Mouse (Mus musculus) ES-Bruce4 (cell line): ENCODE measurements around the gene Erc2. TPM values are rescaled to one million over a fixed set of nuclear protein-coding genes. Genes with fewer than 3 reads are reported as not detected.

ENCODE experiments used
- H3K27ac ChIP-seq: 2 replicates; pipeline ENCODE4 v1.5.1; 2012; ENCODE audit warnings: low read length, inconsistent platforms; ENCODE audit not compliant: insufficient read depth
- H3K27me3 ChIP-seq: 2 replicates; pipeline ENCODE4 v1.6.1; 2012; ENCODE audit warnings: mild to moderate bottlenecking, low read length, inconsistent platforms; ENCODE audit not compliant: control insufficient read depth, poor library complexity, insufficient read depth, severe bottlenecking
- H3K36me3 ChIP-seq: 2 replicates; pipeline ENCODE4 v1.6.1; 2012; ENCODE audit warnings: inconsistent platforms, mild to moderate bottlenecking, low read length, moderate library complexity; ENCODE audit not compliant: control insufficient read depth, poor library complexity, insufficient read depth, severe bottlenecking
- H3K4me1 ChIP-seq: one replicate; pipeline ENCODE4 v1.8.1; 2011; ENCODE audit warnings: low read length; ENCODE audit not compliant: control insufficient read depth, insufficient read depth
- H3K4me3 ChIP-seq: 2 replicates; pipeline ENCODE4 v1.5.1; 2011; ENCODE audit warnings: low read depth, mild to moderate bottlenecking, low read length
- H3K9ac ChIP-seq: 2 replicates; pipeline ENCODE4 v1.6.1; 2012; ENCODE audit warnings: low read depth, mild to moderate bottlenecking, inconsistent platforms; ENCODE audit not compliant: poor library complexity, severe bottlenecking
- H3K9me3 ChIP-seq: replicated peaks from 2 replicates; pipeline ENCODE4 v1.6.1; 2012; ENCODE audit warnings: mild to moderate bottlenecking, low read length, inconsistent platforms; ENCODE audit not compliant: control insufficient read depth, poor library complexity, insufficient read depth, severe bottlenecking
- CTCF ChIP-seq: IDR thresholded peaks from one replicate; pipeline ENCODE4 v1.8.1; 2011; ENCODE audit warnings: low read depth, low read length
- EP300 ChIP-seq: IDR thresholded peaks from 2 replicates; pipeline ENCODE4 v1.6.1; 2011; ENCODE audit warnings: low read depth, low read length; ENCODE audit not compliant: insufficient read depth
- POLR2A ChIP-seq: IDR thresholded peaks from one replicate; pipeline ENCODE4 v1.8.1; 2011; ENCODE audit warnings: low read length; ENCODE audit not compliant: insufficient read depth
- polyA plus RNA-seq: library from polyadenylated mRNA; stranded (reverse); fragments of >200 nt; gene quantifications from 2 replicates; pipeline ENCODE4 v1.2.4, GENCODE M21; 2011; ENCODE audit warnings: low read depth; ENCODE audit not compliant: missing spikeins, insufficient read depth, insufficient read length

Gene Erc2
- polyA plus RNA-seq, 1 experiment = 10.0 TPM

DNA sequence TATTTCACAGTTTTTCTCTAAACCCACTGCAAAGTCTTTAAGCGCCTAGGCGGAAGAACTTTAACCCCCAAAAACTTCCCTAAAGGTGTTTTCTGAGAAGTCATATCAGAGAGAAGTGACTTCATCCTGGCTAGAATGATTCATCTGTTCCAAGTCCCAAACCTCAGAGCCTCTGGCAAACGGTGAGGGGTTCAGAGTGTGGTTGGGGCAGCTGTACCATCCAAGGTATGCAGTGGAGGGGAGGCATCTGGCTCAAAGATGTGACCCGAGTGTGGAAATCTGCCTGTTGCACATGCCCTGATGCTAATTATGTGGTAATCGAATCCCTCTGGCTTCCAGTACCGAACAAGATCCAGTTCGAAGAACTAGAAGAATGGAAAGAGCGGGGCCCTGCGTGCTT, 137.8 kb downstream of the Erc2 start:
- TF ChIP-seq EP300 = no peak
- no peak for TF ChIP-seq POLR2A
- no peak for TF ChIP-seq CTCF
- Histone ChIP-seq H3K9me3 (no peaks in the 10 kb centered on the region), H3K27me3 (no peaks in the 10 kb centered on the region)

DNA sequence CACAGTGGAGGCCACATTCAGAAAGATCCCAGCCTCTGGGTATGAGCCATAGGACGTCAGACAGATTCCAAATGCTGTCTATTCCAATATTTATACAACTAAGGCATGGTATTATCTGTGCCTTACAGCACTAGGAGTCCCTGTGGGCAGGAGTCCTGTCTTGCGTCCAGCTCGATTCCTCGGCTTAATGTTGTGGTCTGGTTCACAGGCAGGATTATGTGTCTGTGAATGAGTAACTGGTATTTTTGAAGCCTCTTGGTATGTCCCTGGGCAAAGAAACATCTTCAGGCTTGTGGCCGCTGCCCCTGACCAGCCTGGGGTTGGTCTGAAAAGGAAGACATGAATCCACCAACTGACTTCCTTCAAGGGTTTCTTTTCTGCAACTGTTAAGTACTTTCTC, 153.1 kb downstream of the Erc2 start:
- TF ChIP-seq POLR2A (no peak), CTCF (no peak), EP300 (no peak)
- Histone ChIP-seq H3K4me1 (no peaks in the 10 kb centered on the region), H3K36me3 (no peaks in the 10 kb centered on the region), H3K9ac (no peak overlapping the region), H3K27ac (no peak overlapping the region), H3K4me3 (no peak overlapping the region), H3K27me3 (no peaks in the 10 kb centered on the region), H3K9me3 (0 out of 2 replicates have a peak, but pooled peaks cover 5% of the 10 kb centered on the region)

More for the DNA sequence above, 137.8 kb downstream of the Erc2 start:
- Histone ChIP-seq H3K27ac (no peak overlapping the region), H3K4me3 (no peak overlapping the region), H3K36me3 (no peaks in the 10 kb centered on the region), H3K9ac (no peak overlapping the region), H3K4me1 (no peaks in the 10 kb centered on the region)

DNA sequence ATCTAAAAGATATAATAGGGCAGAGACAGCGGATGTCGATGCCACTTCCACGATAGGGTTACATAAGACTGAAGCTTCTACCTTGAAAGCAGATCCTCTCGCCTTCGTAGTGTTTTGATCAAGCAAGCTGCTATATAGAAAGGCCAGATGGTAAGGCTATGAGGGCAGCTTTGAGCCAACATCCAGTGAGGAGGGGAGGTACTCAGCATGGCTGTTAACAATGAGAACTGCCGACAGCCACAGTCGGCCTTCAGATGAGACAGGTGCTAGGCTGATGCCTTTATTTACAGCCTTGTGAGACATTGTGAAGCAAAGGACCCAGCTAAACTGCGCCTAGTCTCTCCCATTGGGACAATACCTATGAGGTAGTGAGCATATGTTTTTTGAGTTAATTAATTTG, 156.3 kb downstream of the Erc2 start:
- Histone ChIP-seq H3K27me3 (no peaks in the 10 kb centered on the region), H3K4me1 (no peaks in the 10 kb centered on the region), H3K36me3 (no peaks in the 10 kb centered on the region), H3K9me3 (0 out of 2 replicates have a peak, but pooled peaks cover 5% of the 10 kb centered on the region), H3K27ac (no peak overlapping the region), H3K9ac (no peak overlapping the region), H3K4me3 (no peak overlapping the region)
- no peak for TF ChIP-seq CTCF
- no peak for TF ChIP-seq EP300
- no peak for TF ChIP-seq POLR2A

DNA sequence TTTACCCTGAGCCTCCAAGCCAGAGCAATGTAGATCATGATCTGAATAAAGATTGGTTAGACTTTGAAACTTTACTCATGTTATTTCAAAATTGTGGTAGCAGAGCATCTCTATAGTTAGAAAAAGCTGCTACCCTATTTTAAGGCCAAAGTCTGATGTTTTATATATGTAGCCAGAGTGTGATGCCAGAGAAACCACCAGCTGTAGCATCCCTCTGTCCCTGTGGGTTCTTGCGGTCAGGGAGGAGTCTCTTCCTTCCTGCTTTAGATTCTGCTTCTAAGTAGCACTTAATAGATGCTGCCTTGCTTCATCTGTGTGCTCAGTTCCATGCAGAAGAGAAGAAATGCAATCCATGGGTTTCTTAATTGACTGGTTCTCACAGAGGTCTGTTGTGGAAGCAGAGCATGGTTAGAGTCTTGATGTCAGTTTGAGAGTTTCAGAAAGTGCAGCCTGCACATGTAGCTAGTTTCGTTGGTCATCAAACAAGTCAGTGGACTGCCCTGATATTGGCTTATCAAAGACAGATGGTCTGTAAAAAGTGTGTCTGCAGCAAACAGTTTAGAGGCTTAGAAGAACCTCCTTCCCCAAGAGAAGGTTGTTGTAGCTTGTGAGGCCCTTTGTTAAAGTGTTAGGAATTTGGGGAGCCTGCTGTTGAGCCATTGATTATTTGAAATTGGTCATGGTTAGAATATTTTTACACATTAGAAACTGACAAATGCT, 156.9 kb downstream of the Erc2 start:
- no peak overlapping the region for H3K27ac ChIP-seq
- no peaks in the 10 kb centered on the region for H3K36me3 ChIP-seq
- 0 out of 2 replicates have a peak, but pooled peaks cover 5% of the 10 kb centered on the region for H3K9me3 ChIP-seq
- H3K27me3 ChIP-seq = no peaks in the 10 kb centered on the region
- no peak overlapping the region for H3K4me3 ChIP-seq
- H3K9ac ChIP-seq = no peak overlapping the region
- TF ChIP-seq POLR2A (no peak), EP300 (no peak), CTCF (no peak)
- H3K4me1 ChIP-seq = no peaks in the 10 kb centered on the region

DNA sequence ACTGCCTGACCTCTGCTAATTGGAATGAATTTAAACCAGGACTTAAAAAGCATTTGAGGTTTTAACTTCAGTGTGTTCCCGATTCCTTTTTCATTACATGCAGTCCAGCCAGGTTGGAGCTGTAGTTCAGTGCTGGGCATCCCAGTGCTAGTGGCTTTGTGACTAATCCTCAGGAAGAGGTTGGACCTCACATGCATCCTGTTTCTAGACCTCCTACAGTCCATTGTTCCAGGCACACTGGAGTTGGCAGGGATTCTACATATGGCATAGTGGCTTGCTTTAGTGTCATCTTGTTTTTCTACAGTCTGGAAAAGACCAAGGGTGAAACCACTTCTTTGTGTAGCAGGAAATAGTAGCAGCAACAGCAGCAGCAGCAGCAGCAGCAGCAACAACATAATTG, 159.0 kb downstream of the Erc2 start:
- Histone ChIP-seq H3K27ac (no peak overlapping the region), H3K9me3 (0 out of 2 replicates have a peak, but pooled peaks cover 5% of the 10 kb centered on the region), H3K9ac (no peak overlapping the region), H3K36me3 (no peaks in the 10 kb centered on the region), H3K4me3 (no peak overlapping the region), H3K27me3 (no peaks in the 10 kb centered on the region), H3K4me1 (no peaks in the 10 kb centered on the region)
- TF ChIP-seq EP300 (no peak), POLR2A (no peak), CTCF (no peak)

DNA sequence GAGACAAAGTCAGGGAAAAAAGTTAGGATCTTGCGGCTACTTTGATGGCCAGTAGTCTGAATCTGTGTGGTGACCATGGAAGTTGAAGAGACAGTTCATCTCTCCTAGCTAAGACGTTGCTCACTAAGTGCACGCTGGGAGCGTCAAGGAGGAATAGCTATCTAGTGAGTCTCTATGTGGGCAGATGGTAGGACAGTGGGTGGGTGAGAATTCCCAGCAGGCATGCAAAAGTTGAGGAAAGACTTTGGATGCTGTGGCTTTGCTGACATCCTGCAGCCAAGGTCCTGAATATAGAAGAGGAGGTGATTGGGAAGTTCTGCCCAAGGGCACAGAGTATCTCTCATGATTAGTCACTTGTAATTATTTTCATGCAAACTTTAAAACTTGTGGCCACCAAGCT, 162.6 kb downstream of the Erc2 start:
- no peak overlapping the region for H3K27ac ChIP-seq
- no peak overlapping the region for H3K4me3 ChIP-seq
- H3K9ac ChIP-seq = no peak overlapping the region
- H3K27me3 ChIP-seq = no peaks in the 10 kb centered on the region
- no peaks in the 10 kb centered on the region for H3K4me1 ChIP-seq
- no peak for TF ChIP-seq CTCF
- no peaks in the 10 kb centered on the region for H3K9me3 ChIP-seq
- H3K36me3 ChIP-seq = no peaks in the 10 kb centered on the region
